ENCODE assay signal across 9 mouse cellular contexts in the genomic region with DNA sequence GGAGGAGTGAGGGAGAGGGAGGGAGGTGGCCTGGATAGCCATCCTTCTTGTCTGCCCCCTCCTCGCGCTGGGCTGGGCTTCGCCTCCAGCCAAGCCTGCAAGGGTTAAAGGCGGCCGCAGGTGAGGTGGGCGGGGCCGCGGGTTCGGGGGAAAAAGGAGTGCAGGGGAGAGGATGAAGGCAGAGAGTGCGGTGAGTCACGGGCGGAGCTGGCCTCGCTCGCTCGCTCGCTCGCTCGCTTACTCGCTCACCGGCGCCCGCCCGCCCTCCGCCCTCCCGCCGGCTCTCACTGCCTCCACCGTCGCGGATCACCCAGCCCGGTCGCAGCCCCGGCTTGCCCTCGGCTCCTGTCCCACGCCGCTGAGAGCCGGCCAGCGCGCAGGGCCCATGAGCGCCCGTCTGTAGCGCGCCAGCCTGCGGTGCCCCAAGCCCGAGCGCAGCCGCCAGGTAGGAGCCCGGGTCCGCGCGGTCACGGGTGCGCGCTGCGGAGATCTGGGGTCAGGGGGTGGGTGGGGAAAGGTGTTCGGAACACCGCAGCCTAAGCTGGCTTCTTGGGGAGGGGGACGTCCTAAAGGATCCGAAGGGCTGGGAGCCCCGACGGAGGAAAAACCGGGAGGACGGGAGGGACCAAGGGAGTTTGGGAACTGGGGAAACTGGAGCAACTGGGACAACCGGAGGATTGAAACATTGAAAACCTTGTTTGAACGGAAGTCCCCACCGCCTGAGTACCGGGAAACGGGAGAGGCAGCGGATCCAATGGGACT. TPM values are rescaled to one million over a fixed set of nuclear protein-coding genes. Genes with fewer than 3 reads are reported as not detected.
A peak's percentile ranks its signal among the peaks of the same experiment; 100 is the strongest.
DNase-seq lines count a peak whose midpoint lies in the region; ATAC-seq lines count a peak whose summit lies in the region.
"Had no signal": no experiment of that assay in that cellular context is flagged by ENCODE, and none has a peak within 500 bp of the region (broad histone marks: within the 10 kb centered on the region; RNA-seq: fewer than 3 reads in every experiment).

No protein-coding gene starts in this region.

- no peak for DNase-seq in heart, adult 9 months (ENCODE audit: low spot score in 2 of 2)
- peak; percentile 39 for DNase-seq in T-cell, adult 2 months (ENCODE audit: low spot score)
- peak; percentile 94 for DNase-seq in midbrain, embryonic 11.5 days (ENCODE audit: low spot score, missing footprints)
- peak; percentile 57 to 71 for DNase-seq in urinary bladder, postnatal 36 days (ENCODE audit: low spot score in 2 of 2)
- no peak for DNase-seq in right cerebral cortex, postnatal 4 days
- no peak for DNase-seq in gastrocnemius, postnatal 36 days

- no peak for ATAC-seq in heart, embryonic 14.5 days (ENCODE audit: insufficient number of reproducible peaks, insufficient read depth, low FRiP score, low read depth)
- ATAC-seq in hindbrain, embryonic 16.5 days, result no peak
- no peak for ATAC-seq in midbrain, embryonic 11.5 days (ENCODE audit: low FRiP score)
- ATAC-seq: Patski had no signal

- peaks cover 90% of the 10 kb centered on the region for H3K27me3 ChIP-seq in heart, embryonic 14.5 days (ENCODE audit: control insufficient read depth, insufficient read depth, low read length)
- H3K27me3 ChIP-seq in hindbrain, embryonic 16.5 days (replicated peaks; ENCODE audit: control insufficient read depth, insufficient read depth, low read length), result peaks cover 79% of the 10 kb centered on the region
- H3K27me3 ChIP-seq in midbrain, embryonic 11.5 days (ENCODE audit: control insufficient read depth, insufficient read depth, low read length), result peaks cover 79% of the 10 kb centered on the region

- no peaks in the 10 kb centered on the region for H3K9me3 ChIP-seq in heart, embryonic 14.5 days (ENCODE audit: control insufficient read depth, low read length)
- H3K9me3 ChIP-seq in hindbrain, embryonic 16.5 days (ENCODE audit: control insufficient read depth, low read length), result no peaks in the 10 kb centered on the region
- no peaks in the 10 kb centered on the region for H3K9me3 ChIP-seq in midbrain, embryonic 11.5 days (ENCODE audit: control insufficient read depth, low read length)

- no peak overlapping the region for H3K27ac ChIP-seq in heart, embryonic 14.5 days (replicated peaks in 1 of 2; ENCODE audit: control insufficient read depth in 1 of 2, insufficient read depth in 1 of 2, low read depth in 2 of 2, low read length in 2 of 2)
- H3K27ac ChIP-seq in hindbrain, embryonic 16.5 days (ENCODE audit: low read depth, low read length), result no peak overlapping the region
- H3K27ac ChIP-seq in midbrain, embryonic 11.5 days (ENCODE audit: low read depth, low read length), result no peak overlapping the region

- H3K4me1 ChIP-seq in heart, embryonic 14.5 days (ENCODE audit: control insufficient read depth in 2 of 2, insufficient read depth in 2 of 2, low read length in 2 of 2), result peaks cover 7 to 26% of the 10 kb centered on the region in 2 experiments; a peak in 3 of 4 replicates
- peaks cover 20% of the 10 kb centered on the region for H3K4me1 ChIP-seq in hindbrain, embryonic 16.5 days (ENCODE audit: control insufficient read depth, insufficient read depth, low read depth, low read length)
- H3K4me1 ChIP-seq in midbrain, embryonic 11.5 days (ENCODE audit: control insufficient read depth, insufficient read depth, low read length), result peaks cover 13% of the 10 kb centered on the region

- WGBS in heart, embryonic 14.5 days, result 1% methylated on average over 61 of the region's 68 CpGs
- 1% methylated on average over 55 of the region's 68 CpGs for WGBS in hindbrain, embryonic 16.5 days
- WGBS in midbrain, embryonic 11.5 days, result under 1% methylated on average over 66 of the region's 68 CpGs

- peak overlapping the region; percentile 55 for H3K4me2 ChIP-seq in heart, embryonic 14.5 days (ENCODE audit: low read length)
- peak overlapping the region; percentile 57 for H3K4me2 ChIP-seq in hindbrain, embryonic 16.5 days (ENCODE audit: low read length)
- H3K4me2 ChIP-seq in midbrain, embryonic 11.5 days, result peak overlapping the region; percentile 31

- H3K4me3 ChIP-seq in heart, embryonic 14.5 days (ENCODE audit: control insufficient read depth in 1 of 2, insufficient read depth in 1 of 2, low read depth in 1 of 2, low read length in 2 of 2), result peak overlapping the region; percentile 1 to 32; a peak in 3 of 4 replicates
- H3K4me3 ChIP-seq in hindbrain, embryonic 16.5 days (ENCODE audit: low read length), result peak overlapping the region; percentile 39
- peak overlapping the region; percentile 22 for H3K4me3 ChIP-seq in midbrain, embryonic 11.5 days (ENCODE audit: low read depth, low read length)

- H3K9ac ChIP-seq in heart, embryonic 14.5 days (ENCODE audit: low read length), result peak overlapping the region; percentile 36; the same call in 1 of the 2 replicates
- H3K9ac ChIP-seq in hindbrain, embryonic 16.5 days (ENCODE audit: low read depth, low read length), result peak overlapping the region; percentile 48
- 0 out of 2 replicates have a peak overlapping the region, but pooled peaks have one; percentile 16 for H3K9ac ChIP-seq in midbrain, embryonic 11.5 days (ENCODE audit: low read length)

- no peaks in the 10 kb centered on the region for H3K36me3 ChIP-seq in heart, embryonic 14.5 days (ENCODE audit: control insufficient read depth, insufficient read depth, low read length)
- no peaks in the 10 kb centered on the region for H3K36me3 ChIP-seq in hindbrain, embryonic 16.5 days (ENCODE audit: control insufficient read depth, insufficient read depth, low read length)
- no peaks in the 10 kb centered on the region for H3K36me3 ChIP-seq in midbrain, embryonic 11.5 days (ENCODE audit: control insufficient read depth, insufficient read depth, low read length)

- intact Hi-C loops in gastrocnemius, postnatal 36 days (cut with DNase I), result no loop called here

RNA-seq across cellular contexts. Expression of a gene that starts 5.6 kb away (rescaled TPM):
- 0.11 TPM in 1 of 2 replicates, not detected in the other for polyA plus RNA-seq in heart, embryonic 14.5 days (2014; fragmentation: Nextera tagmentation; extraction: Ambion mirVana)
- polyA plus RNA-seq in hindbrain, embryonic 16.5 days (2015; fragmentation: Nextera tagmentation; extraction: Ambion mirVana), result 0.32 and 0.35 TPM in 2 replicates
- not detected in 2 replicates for polyA plus RNA-seq in midbrain, embryonic 11.5 days (2014; fragmentation: Nextera tagmentation; extraction: Ambion mirVana)
- total RNA-seq in gastrocnemius, postnatal 36 days (2021), result not detected

RNA-seq across cellular contexts. Expression of a gene that starts 11.0 kb away (rescaled TPM):
- polyA plus RNA-seq in heart, embryonic 14.5 days (2014; fragmentation: Nextera tagmentation; extraction: Ambion mirVana), result 12.9 and 14.4 TPM in 2 replicates
- 14.5 and 16.8 TPM in 2 replicates for polyA plus RNA-seq in hindbrain, embryonic 16.5 days (2015; fragmentation: Nextera tagmentation; extraction: Ambion mirVana)
- 21.3 and 22.1 TPM in 2 replicates for polyA plus RNA-seq in midbrain, embryonic 11.5 days (2014; fragmentation: Nextera tagmentation; extraction: Ambion mirVana)
- 1 to 10 TPM; 9.6 to 9.8 TPM for total RNA-seq in gastrocnemius, postnatal 36 days (2021)

RNA-seq across cellular contexts. Expression of a gene that starts 22.4 kb away (rescaled TPM):
- polyA plus RNA-seq in heart, embryonic 14.5 days (2014; fragmentation: Nextera tagmentation; extraction: Ambion mirVana), result 0.35 and 0.54 TPM in 2 replicates
- polyA plus RNA-seq in hindbrain, embryonic 16.5 days (2015; fragmentation: Nextera tagmentation; extraction: Ambion mirVana), result 3.4 and 3.9 TPM in 2 replicates
- 2.7 TPM in 2 replicates for polyA plus RNA-seq in midbrain, embryonic 11.5 days (2014; fragmentation: Nextera tagmentation; extraction: Ambion mirVana)
- under 1 TPM in 1 of 2 experiments, not detected in 1; 0.20 TPM for total RNA-seq in gastrocnemius, postnatal 36 days (2021)

RNA-seq across cellular contexts. Expression of a gene that starts 22.6 kb away (rescaled TPM):
- 76.9 and 80.1 TPM in 2 replicates for polyA plus RNA-seq in heart, embryonic 14.5 days (2014; fragmentation: Nextera tagmentation; extraction: Ambion mirVana)
- polyA plus RNA-seq in hindbrain, embryonic 16.5 days (2015; fragmentation: Nextera tagmentation; extraction: Ambion mirVana), result 63.4 and 66.9 TPM in 2 replicates
- polyA plus RNA-seq in midbrain, embryonic 11.5 days (2014; fragmentation: Nextera tagmentation; extraction: Ambion mirVana), result 71.0 and 72.2 TPM in 2 replicates
- 10 to 100 TPM; 40.8 to 45.5 TPM for total RNA-seq in gastrocnemius, postnatal 36 days (2021)

RNA-seq across cellular contexts. Expression of a gene that starts 31.7 kb away (rescaled TPM):
- polyA plus RNA-seq in heart, embryonic 14.5 days (2014; fragmentation: Nextera tagmentation; extraction: Ambion mirVana), result 3.9 and 4.6 TPM in 2 replicates
- polyA plus RNA-seq in hindbrain, embryonic 16.5 days (2015; fragmentation: Nextera tagmentation; extraction: Ambion mirVana), result 12.5 and 12.9 TPM in 2 replicates
- polyA plus RNA-seq in midbrain, embryonic 11.5 days (2014; fragmentation: Nextera tagmentation; extraction: Ambion mirVana), result 4.2 and 4.8 TPM in 2 replicates
- total RNA-seq in gastrocnemius, postnatal 36 days (2021), result 1 to 10 TPM; 2.6 to 2.9 TPM

Comparison
In these comparisons a context has a peak if more than half of its experiments do, and no peak if none do; other contexts are left out.
1. DNase-seq: peak in T-cell, adult 2 months (single experiment), midbrain, embryonic 11.5 days (single experiment) and urinary bladder, postnatal 36 days (2 of 2); none in heart, adult 9 months (0 of 2), right cerebral cortex, postnatal 4 days (single experiment) and gastrocnemius, postnatal 36 days (0 of 2).
2. Peak in every context shown above with its lines, with median percentiles within 50 percentile points of each other: H3K4me2 ChIP-seq, H3K4me3 ChIP-seq and H3K9ac ChIP-seq.